Mouse (Mus musculus): Measurements from ENCODE around the gene Polr2j. TPM values are rescaled to one million over a fixed set of nuclear protein-coding genes. Genes with fewer than 3 reads are reported as not detected.
A peak's percentile ranks its signal among the peaks of the same experiment; 100 is the strongest.

Polr2j gene
- 216 and 226 TPM in 2 replicates for polyA plus RNA-seq (2015; fragmentation: Nextera tagmentation; extraction: Ambion mirVana)

DNA sequence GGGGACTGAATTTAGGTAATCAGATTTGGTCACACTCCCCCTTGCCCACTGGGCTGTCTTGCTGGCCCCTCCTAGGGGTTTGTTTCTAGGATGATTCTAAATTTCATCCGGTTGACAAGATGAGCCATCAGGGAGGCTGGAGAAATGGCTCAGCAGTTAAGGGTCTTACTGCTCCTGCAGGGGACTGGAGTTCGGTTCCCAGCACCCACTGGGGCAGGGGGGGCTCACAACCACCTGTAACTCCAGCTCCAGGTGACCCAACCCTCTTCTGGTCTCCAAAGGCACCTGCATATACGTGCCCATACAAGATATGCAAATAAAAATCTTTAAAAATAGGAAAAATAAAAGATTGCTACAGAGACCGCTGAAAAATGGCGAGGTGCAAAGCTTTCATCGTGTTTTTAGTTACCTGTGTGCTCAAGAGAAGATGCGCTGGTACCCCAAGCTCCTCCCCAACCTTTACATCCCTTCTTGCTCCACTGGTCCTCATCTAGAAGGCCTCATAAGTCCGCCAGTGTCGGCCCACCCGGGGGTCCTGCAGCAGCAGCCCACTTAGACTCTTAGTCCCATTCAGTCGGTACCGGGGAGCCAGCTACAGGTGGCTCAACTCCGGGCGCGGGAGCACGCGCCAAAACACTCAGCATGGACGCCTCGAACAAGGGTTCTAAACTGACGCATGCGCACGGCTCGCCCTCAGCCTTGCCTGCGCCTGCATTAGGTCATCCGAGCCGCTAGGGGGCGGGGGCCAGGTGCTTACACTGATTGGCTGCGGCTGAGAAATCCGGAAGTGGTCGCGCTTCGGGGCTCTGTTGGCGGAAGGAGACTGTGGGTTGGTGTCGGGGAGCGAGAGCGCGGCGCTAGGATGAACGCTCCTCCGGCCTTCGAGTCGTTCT lies at the start of gene Polr2j:
TSS of gene Polr2j (plus strand) at position 741 of the 893 bp plus-strand sequence.
- ATAC-seq (ENCODE audit: low FRiP score) = peak; percentile 95
- Histone ChIP-seq H3K9me3 (replicated peaks) (no peaks in the 10 kb centered on the region), H3K27ac (replicated peaks) (peak within 1 kb of the TSS; percentile 83), H3K4me2 (peak within 1 kb of the TSS; percentile 93), H3K4me1 (peaks cover 31% of the 10 kb centered on the region), H3K36me3 (peaks cover 18% of the 10 kb centered on the region), H3K9ac (replicated peaks) (peak within 1 kb of the TSS; percentile 96), H3K27me3 (replicated peaks) (no peaks in the 10 kb centered on the region), H3K4me3 (replicated peaks) (peak within 1 kb of the TSS; percentile 97)
- 3% methylated on average over 42 of the region's 42 CpGs for WGBS

DNA sequence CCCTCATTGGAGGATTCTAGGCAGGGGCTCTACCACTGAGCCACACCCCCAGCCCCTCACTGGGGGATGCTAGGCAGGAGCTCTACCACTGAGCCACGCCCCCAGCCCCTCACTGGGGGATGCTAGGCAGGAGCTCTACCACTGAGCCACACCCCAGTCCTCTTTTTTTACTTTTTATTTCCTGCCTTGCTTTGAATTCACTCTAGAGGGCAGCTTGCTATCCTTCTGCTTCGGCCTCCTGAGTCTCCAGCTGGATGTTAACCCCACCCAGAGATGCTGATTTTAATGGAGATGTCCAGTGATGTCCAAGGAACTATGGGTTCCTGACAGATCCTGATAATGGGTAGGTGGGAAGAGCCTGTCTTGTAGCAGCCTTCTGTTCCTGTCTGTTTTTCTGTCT lies 47.0 kb upstream of the Polr2j start:
- Histone ChIP-seq H3K4me2 (no peak overlapping the region), H3K4me1 (no peaks in the 10 kb centered on the region), H3K9ac (replicated peaks) (no peak overlapping the region), H3K27ac (replicated peaks) (no peak overlapping the region), H3K36me3 (no peaks in the 10 kb centered on the region), H3K4me3 (replicated peaks) (no peak overlapping the region), H3K9me3 (replicated peaks) (no peaks in the 10 kb centered on the region), H3K27me3 (replicated peaks) (no peaks in the 10 kb centered on the region)
- no peak for ATAC-seq (ENCODE audit: low FRiP score)
- WGBS = 66% methylated on average over 2 of the region's 2 CpGs

DNA sequence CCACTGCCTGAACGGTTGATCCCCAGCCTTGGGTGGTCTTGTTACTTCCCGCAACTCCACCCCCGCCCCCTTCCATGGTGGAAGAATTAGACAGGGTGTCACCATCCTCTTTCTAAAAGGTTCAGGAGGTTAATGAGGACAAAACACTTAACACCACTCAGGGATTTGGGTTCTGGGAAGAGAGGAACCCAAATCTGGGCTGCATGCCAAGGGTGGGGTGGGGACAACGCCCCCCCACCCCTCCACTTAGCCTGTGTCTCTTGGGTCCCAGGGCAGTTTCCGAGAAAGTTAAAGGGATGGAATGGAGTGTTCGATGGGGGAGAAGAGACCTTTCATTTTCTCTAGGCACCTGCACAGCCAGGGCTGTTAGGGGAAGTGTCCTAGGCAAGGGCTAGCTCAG lies 43.4 kb upstream of the Polr2j start:
- 60% methylated on average over 6 of the region's 6 CpGs for WGBS
- no peak for ATAC-seq (ENCODE audit: low FRiP score)

DNA sequence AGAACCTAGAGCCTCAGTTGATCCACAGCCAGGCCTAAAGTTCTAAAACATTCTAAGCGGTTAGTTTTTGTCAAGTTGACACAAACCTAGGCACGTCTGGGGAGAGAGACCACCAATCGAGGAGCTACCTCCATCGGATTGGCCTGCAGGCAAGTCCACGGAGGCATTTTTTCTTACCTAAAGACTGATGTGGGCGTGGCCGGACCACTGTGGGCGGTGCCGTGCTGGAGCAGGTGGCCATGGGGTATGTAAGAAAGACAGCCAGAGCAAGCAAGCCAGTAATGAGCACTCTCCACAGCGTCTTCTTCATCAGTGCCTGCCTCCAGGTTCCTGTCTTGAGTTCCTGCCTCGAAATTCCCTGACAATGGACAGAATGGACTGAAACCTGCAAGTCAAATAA lies 42.9 kb upstream of the Polr2j start:
- Histone ChIP-seq H3K36me3 (no peaks in the 10 kb centered on the region), H3K9ac (replicated peaks) (no peak overlapping the region), H3K4me2 (no peak overlapping the region), H3K4me1 (0 out of 2 replicates have a peak, but pooled peaks cover 6% of the 10 kb centered on the region), H3K9me3 (replicated peaks) (no peaks in the 10 kb centered on the region), H3K4me3 (replicated peaks) (no peak overlapping the region), H3K27me3 (replicated peaks) (no peaks in the 10 kb centered on the region), H3K27ac (replicated peaks) (no peak overlapping the region)
- ATAC-seq (ENCODE audit: low FRiP score) = no peak
- WGBS = 71% methylated on average over 11 of the region's 11 CpGs

More for the DNA sequence above, 43.4 kb upstream of the Polr2j start:
- no peak overlapping the region for H3K4me3 ChIP-seq (replicated peaks)
- 0 out of 2 replicates have a peak, but pooled peaks cover 6% of the 10 kb centered on the region for H3K4me1 ChIP-seq
- H3K27ac ChIP-seq (replicated peaks) = no peak overlapping the region
- H3K36me3 ChIP-seq = no peaks in the 10 kb centered on the region
- no peak overlapping the region for H3K9ac ChIP-seq (replicated peaks)
- H3K9me3 ChIP-seq (replicated peaks) = no peaks in the 10 kb centered on the region
- no peaks in the 10 kb centered on the region for H3K27me3 ChIP-seq (replicated peaks)
- no peak overlapping the region for H3K4me2 ChIP-seq

DNA sequence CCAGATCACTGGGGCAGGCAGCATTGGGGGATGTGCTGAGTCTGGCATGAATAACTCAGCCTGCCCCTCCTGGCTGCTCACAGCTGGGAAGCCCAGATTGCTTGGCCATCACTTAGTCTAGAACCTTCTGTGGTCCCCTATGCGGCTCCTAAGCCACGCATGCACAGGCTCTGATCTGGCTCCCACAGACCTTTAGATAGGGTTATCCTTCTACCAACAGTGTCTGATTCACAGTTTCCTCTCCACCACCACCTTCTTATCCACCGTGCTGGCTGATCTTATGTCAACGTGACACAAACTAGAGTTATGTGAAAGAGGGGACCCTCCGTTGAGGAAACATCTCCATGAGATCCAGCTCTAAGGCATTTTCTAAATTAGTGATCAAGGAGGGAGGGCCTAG lies 41.4 kb upstream of the Polr2j start:
- WGBS = 95% methylated on average over 5 of the region's 5 CpGs
- 0 out of 2 replicates have a peak, but pooled peaks cover 6% of the 10 kb centered on the region for H3K4me1 ChIP-seq
- no peaks in the 10 kb centered on the region for H3K9me3 ChIP-seq (replicated peaks)
- H3K4me3 ChIP-seq (replicated peaks) = no peak overlapping the region
- H3K27me3 ChIP-seq (replicated peaks) = no peaks in the 10 kb centered on the region
- no peak overlapping the region for H3K27ac ChIP-seq (replicated peaks)
- no peak for ATAC-seq (ENCODE audit: low FRiP score)
- no peaks in the 10 kb centered on the region for H3K36me3 ChIP-seq
- no peak overlapping the region for H3K4me2 ChIP-seq
- no peak overlapping the region for H3K9ac ChIP-seq (replicated peaks)

DNA sequence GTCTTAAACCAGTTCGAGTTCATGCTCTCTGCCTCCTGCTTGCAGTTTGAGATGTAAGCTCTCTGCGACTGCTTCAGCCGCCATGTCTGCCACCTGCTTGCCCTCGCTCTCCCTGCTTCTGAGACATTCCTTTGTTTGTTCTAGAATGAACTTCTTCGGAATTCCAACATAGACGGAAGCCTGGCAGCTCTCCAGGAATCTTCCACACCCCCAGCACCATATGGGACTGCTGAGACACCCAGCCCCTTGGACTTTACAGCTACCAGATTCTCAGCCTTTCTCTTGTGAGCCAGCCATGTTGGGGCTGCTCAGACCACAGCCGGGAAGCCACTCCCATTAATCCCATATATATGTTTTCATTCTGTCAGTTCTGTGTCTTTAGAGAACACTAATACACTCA lies 40.1 kb upstream of the Polr2j start:
- Histone ChIP-seq H3K27me3 (replicated peaks) (no peaks in the 10 kb centered on the region), H3K36me3 (no peaks in the 10 kb centered on the region), H3K4me2 (no peak overlapping the region), H3K9me3 (replicated peaks) (no peaks in the 10 kb centered on the region), H3K4me3 (replicated peaks) (no peak overlapping the region), H3K4me1 (0 out of 2 replicates have a peak, but pooled peaks cover 6% of the 10 kb centered on the region), H3K27ac (replicated peaks) (no peak overlapping the region), H3K9ac (replicated peaks) (no peak overlapping the region)
- no peak for ATAC-seq (ENCODE audit: low FRiP score)
- 46% methylated on average over 7 of the region's 7 CpGs for WGBS

DNA sequence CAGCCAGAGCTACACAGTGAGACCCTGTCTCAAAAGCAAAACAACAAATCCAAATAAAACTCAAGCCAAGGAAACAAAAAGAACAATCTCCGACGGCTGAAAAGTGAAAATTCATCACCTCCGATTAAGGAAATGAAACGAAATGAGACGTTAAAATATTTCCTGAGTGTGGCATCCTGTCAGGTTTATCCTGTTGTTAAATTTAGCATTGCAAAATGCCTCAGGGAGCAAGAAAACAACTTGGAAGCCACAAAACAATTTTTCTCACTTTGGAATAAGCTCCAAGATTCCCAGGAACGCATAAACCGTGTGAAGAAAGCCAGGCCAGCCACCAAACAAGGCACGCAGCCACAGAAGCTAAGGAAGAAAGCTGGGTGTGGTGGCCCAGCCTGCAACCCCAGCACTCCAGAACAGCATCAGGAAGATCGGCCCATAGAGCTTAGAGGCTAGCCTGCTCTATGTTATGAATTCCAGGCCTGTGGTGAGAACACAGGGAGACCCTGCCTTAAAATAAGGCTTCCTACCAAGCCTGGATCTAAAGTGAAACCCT lies 39.4 kb upstream of the Polr2j start:
- no peaks in the 10 kb centered on the region for H3K36me3 ChIP-seq
- H3K4me3 ChIP-seq (replicated peaks) = no peak overlapping the region
- WGBS = 83% methylated on average over 9 of the region's 9 CpGs
- H3K4me2 ChIP-seq = no peak overlapping the region
- no peak for ATAC-seq (ENCODE audit: low FRiP score)
- H3K9me3 ChIP-seq (replicated peaks) = no peaks in the 10 kb centered on the region
- H3K27ac ChIP-seq (replicated peaks) = no peak overlapping the region
- H3K9ac ChIP-seq (replicated peaks) = no peak overlapping the region
- 0 out of 2 replicates have a peak, but pooled peaks cover 6% of the 10 kb centered on the region for H3K4me1 ChIP-seq
- H3K27me3 ChIP-seq (replicated peaks) = no peaks in the 10 kb centered on the region

DNA sequence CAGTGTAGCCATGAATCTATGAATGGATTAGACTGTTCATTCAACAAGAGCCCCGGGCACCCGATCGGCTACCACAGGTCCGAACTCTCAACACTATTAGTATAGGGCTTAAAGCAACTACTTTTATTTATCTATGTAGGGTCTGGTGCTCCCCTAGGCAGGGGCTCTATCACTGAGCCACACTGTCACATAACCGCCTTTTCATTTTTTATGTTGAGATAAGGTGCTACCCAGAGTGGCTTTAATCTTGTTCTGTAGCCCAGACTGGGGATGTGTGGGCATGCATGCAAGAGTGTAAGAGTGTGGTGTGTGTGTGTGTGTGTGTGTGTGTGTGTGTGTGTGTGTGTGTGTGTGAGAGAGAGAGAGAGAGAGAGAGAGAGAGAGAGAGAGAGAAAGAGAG lies 38.3 kb upstream of the Polr2j start:
- no peaks in the 10 kb centered on the region for H3K27me3 ChIP-seq (replicated peaks)
- no peak overlapping the region for H3K4me3 ChIP-seq (replicated peaks)
- 95% methylated on average over 5 of the region's 5 CpGs for WGBS
- ATAC-seq (ENCODE audit: low FRiP score) = no peak
- no peaks in the 10 kb centered on the region for H3K36me3 ChIP-seq
- H3K4me2 ChIP-seq = no peak overlapping the region
- peaks cover 8% of the 10 kb centered on the region; the same call in 1 of the 2 replicates for H3K4me1 ChIP-seq
- no peak overlapping the region for H3K27ac ChIP-seq (replicated peaks)
- no peak overlapping the region for H3K9ac ChIP-seq (replicated peaks)
- no peaks in the 10 kb centered on the region for H3K9me3 ChIP-seq (replicated peaks)

DNA sequence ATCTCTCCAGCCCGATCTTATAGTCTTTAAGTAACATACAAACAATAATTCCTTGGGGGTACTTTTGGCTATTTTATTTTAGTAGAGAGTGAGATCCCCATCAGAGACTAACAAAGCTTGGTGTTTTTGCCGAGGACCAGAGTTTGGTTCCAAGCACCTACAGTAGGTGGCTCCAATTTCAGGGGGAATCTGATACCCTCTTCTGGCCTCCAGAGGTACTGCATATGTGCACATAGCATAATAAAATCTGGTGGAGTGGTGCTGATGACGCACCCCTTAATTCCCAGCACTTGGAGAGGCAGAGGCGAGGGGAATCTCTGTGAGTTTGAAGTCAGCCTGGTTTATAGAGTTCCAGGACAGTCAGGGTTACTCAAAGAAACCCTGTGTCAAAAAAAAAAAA lies 34.1 kb upstream of the Polr2j start:
- Histone ChIP-seq H3K27me3 (replicated peaks) (0 out of 2 replicates have a peak, but pooled peaks cover 3% of the 10 kb centered on the region), H3K9ac (replicated peaks) (no peak overlapping the region), H3K36me3 (no peaks in the 10 kb centered on the region), H3K4me3 (replicated peaks) (no peak overlapping the region), H3K4me2 (no peak overlapping the region), H3K27ac (replicated peaks) (no peak overlapping the region), H3K9me3 (replicated peaks) (no peaks in the 10 kb centered on the region), H3K4me1 (peaks cover 27% of the 10 kb centered on the region)
- WGBS = 78% methylated on average over 4 of the region's 4 CpGs
- ATAC-seq (ENCODE audit: low FRiP score) = no peak

DNA sequence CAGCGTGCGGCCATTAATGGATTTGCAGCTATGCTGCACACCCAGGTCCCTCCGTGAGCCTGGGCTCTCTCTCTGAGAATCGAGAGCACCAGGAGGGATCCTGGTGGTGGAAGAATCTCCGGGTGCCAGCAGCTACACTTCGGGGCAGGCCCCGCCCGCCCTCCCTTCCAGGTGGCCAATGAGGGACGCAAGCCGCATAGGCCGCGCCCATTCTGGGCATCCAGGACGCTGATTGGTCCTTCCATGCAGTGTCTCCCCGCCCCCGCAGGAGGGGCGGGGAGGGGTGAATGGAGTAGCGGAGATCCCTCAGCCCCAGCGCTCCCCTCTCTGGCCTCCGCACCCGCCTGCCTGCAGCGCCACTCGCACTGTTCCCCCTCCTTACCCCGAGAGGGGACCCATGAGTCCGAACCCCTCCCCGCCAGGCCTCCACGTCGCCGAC lies 32.7 kb upstream of the Polr2j start, which contains the start of gene Rasa4:
TSS of gene Rasa4 (plus strand) at position 248 of the 439 bp plus-strand sequence.
- peak; percentile 97 for ATAC-seq (ENCODE audit: low FRiP score)
- peak within 1 kb of the TSS; percentile 74 for H3K9ac ChIP-seq (replicated peaks)
- H3K4me3 ChIP-seq (replicated peaks) = peak within 1 kb of the TSS; percentile 70
- H3K9me3 ChIP-seq (replicated peaks) = no peaks in the 10 kb centered on the region
- H3K4me2 ChIP-seq = peak within 1 kb of the TSS; percentile 93
- peaks cover 27% of the 10 kb centered on the region for H3K4me1 ChIP-seq
- under 1% methylated on average over 28 of the region's 28 CpGs for WGBS
- no peaks in the 10 kb centered on the region for H3K36me3 ChIP-seq
- 0 out of 2 replicates have a peak, but pooled peaks cover 3% of the 10 kb centered on the region for H3K27me3 ChIP-seq (replicated peaks)
- peak within 1 kb of the TSS; percentile 61; the same call in 1 of the 2 replicates for H3K27ac ChIP-seq (replicated peaks)

DNA sequence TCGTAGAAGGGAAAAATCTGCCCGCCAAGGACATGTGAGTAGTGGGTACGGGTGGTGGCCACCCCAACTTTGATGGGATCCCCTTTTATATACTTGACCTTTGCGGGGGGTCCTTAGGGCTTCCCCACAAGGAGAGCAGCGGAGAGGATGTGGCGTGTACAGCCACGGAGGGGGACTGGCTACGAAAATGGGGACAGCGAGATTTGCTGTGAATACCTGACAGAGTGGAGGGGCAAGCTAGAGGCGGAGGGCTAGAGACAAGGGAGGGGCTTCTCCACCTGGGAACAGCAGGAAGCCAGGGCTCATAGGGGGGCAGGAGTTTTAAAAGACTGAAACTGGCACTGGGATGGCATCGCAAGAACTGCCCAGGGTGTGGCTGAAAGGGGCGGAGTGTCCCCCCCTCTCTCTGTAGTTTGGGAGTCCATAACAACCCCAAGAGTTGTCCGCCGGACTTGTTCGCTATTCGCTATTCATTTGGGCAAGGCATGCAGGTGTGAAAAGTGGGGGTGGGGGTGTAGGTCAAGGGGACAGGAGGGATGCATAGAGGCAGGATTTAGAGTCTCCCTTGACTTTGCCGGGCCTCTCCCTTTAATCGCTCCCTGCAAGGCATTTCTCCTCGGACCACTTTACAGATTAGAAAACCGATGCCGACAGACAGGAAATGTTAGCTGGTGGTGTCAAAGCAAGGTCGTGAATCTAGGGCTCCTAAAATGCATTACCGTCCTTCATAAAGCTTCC lies 32.1 kb upstream of the Polr2j start:
- WGBS = 2% methylated on average over 23 of the region's 23 CpGs
- Histone ChIP-seq H3K27me3 (replicated peaks) (0 out of 2 replicates have a peak, but pooled peaks cover 6% of the 10 kb centered on the region), H3K9ac (replicated peaks) (peak overlapping the region; percentile 74), H3K9me3 (replicated peaks) (no peaks in the 10 kb centered on the region), H3K4me1 (peaks cover 27% of the 10 kb centered on the region), H3K27ac (replicated peaks) (peak overlapping the region; percentile 61; the same call in 1 of the 2 replicates), H3K36me3 (no peaks in the 10 kb centered on the region), H3K4me2 (peak overlapping the region; percentile 93), H3K4me3 (replicated peaks) (peak overlapping the region; percentile 70)
- ATAC-seq (ENCODE audit: low FRiP score) = peak; percentile 74

All from neural tube, embryonic 15.5 days (tissue).